Mouse (Mus musculus) large intestine, adult 2 months (tissue): ENCODE measurements around the gene Dcn. TPM values are rescaled to one million over a fixed set of nuclear protein-coding genes. Genes with fewer than 3 reads are reported as not detected.

Experiments used
- DNase-seq: peaks from one replicate; pipeline ENCODE4 v3.0.0-alpha.2; 2012; ENCODE audit warnings: low read depth, low spot score
- WGBS: fragments of 180-500 bp; shearing (Covaris S2); methylation state at CpG from one replicate; pipeline ENCODE4 v1.1.7; 2018; 5-methylcytosine and 5-hydroxymethylcytosine counted together
- polyA plus RNA-seq: library from polyadenylated mRNA; depleted of rRNA; stranded (reverse); fragments of >200 nt; gene quantifications from 2 replicates; pipeline ENCODE4 v1.2.3, GENCODE M21; 2012; rRNA removed

The Dcn gene
- polyA plus RNA-seq, result 175 and 192 TPM in 2 replicates

- DNase-seq, result no peak
- WGBS, result 23% methylated on average over 7 of the region's 7 CpGs
Measured at GRCm38 (mm10) chr10:97479004-97479766, at the start of gene Dcn. TSS of gene Dcn (plus strand) at chr10:97479609.

GRCm38 (mm10) chr10:97436662-97437061, 42.7 kb upstream of the Dcn start:
- WGBS, result 63% methylated on average over 5 of the region's 5 CpGs
- no peak for DNase-seq

GRCm38 (mm10) chr10:97442300-97442699, 37.1 kb upstream of the Dcn start:
- whole genome bisulfite sequencing, result 13% methylated on average over 2 of the region's 2 CpGs

GRCm38 (mm10) chr10:97446486-97446885, 32.9 kb upstream of the Dcn start:
- DNase-seq, result no peak
- WGBS, result 79% methylated on average over 4 of the region's 4 CpGs

More at GRCm38 (mm10) chr10:97442300-97442699, 37.1 kb upstream of the Dcn start:
- DNase-seq, result no peak

- WGBS, result 84% methylated on average over 1 of the region's 1 CpGs
- DNase-seq, result no peak
Measured at GRCm38 (mm10) chr10:97452886-97453285, 26.5 kb upstream of the Dcn start.

GRCm38 (mm10) chr10:97453529-97453928, 25.9 kb upstream of the Dcn start:
- 82% methylated on average over 9 of the region's 9 CpGs for WGBS
- DNase-seq, result no peak

GRCm38 (mm10) chr10:97456993-97457392, 22.4 kb upstream of the Dcn start:
- 92% methylated on average over 7 of the region's 7 CpGs for WGBS

GRCm38 (mm10) chr10:97466818-97467217, 12.6 kb upstream of the Dcn start:
- DNase-seq, result no peak
- WGBS, result 68% methylated on average over 3 of the region's 3 CpGs

More at GRCm38 (mm10) chr10:97456993-97457392, 22.4 kb upstream of the Dcn start:
- no peak for DNase-seq

- no peak for DNase-seq
- 28% methylated on average over 3 of the region's 3 CpGs for WGBS
Measured at GRCm38 (mm10) chr10:97469411-97470140, 9.8 kb upstream of the Dcn start.

- DNase-seq, result no peak
- WGBS, result 46% methylated on average over 6 of the region's 6 CpGs
Measured at GRCm38 (mm10) chr10:97475460-97475859, 3.9 kb upstream of the Dcn start.

GRCm38 (mm10) chr10:97478259-97478658, 1.1 kb upstream of the Dcn start:
- no peak for DNase-seq
- WGBS, result 69% methylated on average over 3 of the region's 3 CpGs

- DNase-seq, result no peak
- 69% methylated on average over 5 of the region's 5 CpGs for WGBS
Measured at GRCm38 (mm10) chr10:97482150-97482549, 2.7 kb downstream of the Dcn start.

- DNase-seq, result no peak
- WGBS, result 48% methylated on average over 2 of the region's 2 CpGs
Measured at GRCm38 (mm10) chr10:97484049-97484448, 4.6 kb downstream of the Dcn start.

- WGBS, result 48% methylated on average over 2 of the region's 2 CpGs
- no peak for DNase-seq
Measured at GRCm38 (mm10) chr10:97485151-97485550, 5.7 kb downstream of the Dcn start.

GRCm38 (mm10) chr10:97486085-97486484, 6.7 kb downstream of the Dcn start:
- no peak for DNase-seq

GRCm38 (mm10) chr10:97487269-97487989, 8.0 kb downstream of the Dcn start:
- 70% methylated on average over 6 of the region's 6 CpGs for WGBS
- DNase-seq, result no peak

- 64% methylated on average over 4 of the region's 4 CpGs for WGBS
- no peak for DNase-seq
Measured at GRCm38 (mm10) chr10:97492367-97492980, 13.1 kb downstream of the Dcn start.

- 47% methylated on average over 5 of the region's 5 CpGs for WGBS
Measured at GRCm38 (mm10) chr10:97497646-97498045, 18.2 kb downstream of the Dcn start.

GRCm38 (mm10) chr10:97523366-97523765, 44.0 kb downstream of the Dcn start:
- WGBS, result 69% methylated on average over 3 of the region's 3 CpGs
- no peak for DNase-seq

More at GRCm38 (mm10) chr10:97497646-97498045, 18.2 kb downstream of the Dcn start:
- DNase-seq, result no peak

GRCm38 (mm10) chr10:97535697-97536096, 56.3 kb downstream of the Dcn start:
- 64% methylated on average over 4 of the region's 4 CpGs for WGBS
- no peak for DNase-seq
